Mouse (Mus musculus) limb, embryonic 10.5 days (tissue): ENCODE results near the gene Tfpt. TPM values are rescaled to one million over a fixed set of nuclear protein-coding genes. Genes with fewer than 3 reads are reported as not detected.
A peak's percentile ranks its signal among the peaks of the same experiment; 100 is the strongest.
"Not testable (repeated sequence)": the region's sequence is repeated elsewhere in the genome, so short reads cannot be mapped to it uniquely, and the experiment has no call there.

Source experiments
- DNase-seq: peaks from one replicate; pipeline ENCODE4 v3.0.0-alpha.2; 2017; ENCODE audit warnings: low spot score
- H3K27ac ChIP-seq: fragments of 300-500 bp; sonication (generic); 2 replicates; pipeline ENCODE4 v1.5.1; 2016; ENCODE audit warnings: mild to moderate bottlenecking
- H3K27me3 ChIP-seq: fragments of 300-500 bp; sonication (generic); 2 replicates; pipeline ENCODE4 v1.6.1; 2016; ENCODE audit warnings: low read depth, mild to moderate bottlenecking; ENCODE audit not compliant: poor library complexity, severe bottlenecking
- H3K36me3 ChIP-seq: fragments of 300-500 bp; sonication (generic); 2 replicates; pipeline ENCODE4 v1.6.1; 2016; ENCODE audit warnings: mild to moderate bottlenecking, moderate library complexity
- H3K4me1 ChIP-seq: fragments of 300-500 bp; sonication (generic); 2 replicates; pipeline ENCODE4 v1.6.1; 2016
- H3K4me3 ChIP-seq: fragments of 300-500 bp; sonication (generic); 2 replicates; pipeline ENCODE4 v1.5.1; 2016; ENCODE audit warnings: mild to moderate bottlenecking, moderate library complexity
- H3K9me3 ChIP-seq: fragments of 300-500 bp; sonication (generic); replicated peaks from 2 replicates; pipeline ENCODE4 v1.6.1; 2016; ENCODE audit warnings: mild to moderate bottlenecking
- WGBS: fragments of 180-500 bp; shearing (Covaris S2); methylation state at CpG from one replicate; pipeline ENCODE4 v1.1.7; 2016; 5-methylcytosine and 5-hydroxymethylcytosine counted together
- microRNA-seq: library from miRNA; unstranded; fragments of <30 nt; microRNA quantifications from one replicate; pipeline ENCODE4, GENCODE M21; 2017
- polyA plus RNA-seq: library from polyadenylated mRNA; unstranded; fragments of >200 nt; fragmentation: Nextera tagmentation; extraction: Ambion mirVana; gene quantifications from 2 replicates; pipeline ENCODE4 v1.2.1, GENCODE M21; 2016

Tfpt gene
- polyA plus RNA-seq, 1 experiment from 2014 or later: 36.0 TPM

- WGBS: 6% methylated on average over 5 of the region's 5 CpGs
These were observed 43.5 kb downstream of the Tfpt start for GRCm38 (mm10) chr7:3586255-3586654.

GRCm38 (mm10) chr7:3585763-3586162, 44.0 kb downstream of the Tfpt start:
- WGBS: 13% methylated on average over 6 of the region's 6 CpGs
- DNase-seq: no peak
- H3K9me3 ChIP-seq: no peaks in the 10 kb centered on the region
- H3K4me3 ChIP-seq: no peak overlapping the region
- no peak overlapping the region for H3K27ac ChIP-seq
- H3K27me3 ChIP-seq: no peaks in the 10 kb centered on the region
- no peaks in the 10 kb centered on the region for H3K36me3 ChIP-seq
- H3K4me1 ChIP-seq: no peaks in the 10 kb centered on the region

More at GRCm38 (mm10) chr7:3586255-3586654, 43.5 kb downstream of the Tfpt start:
- H3K4me1 ChIP-seq: no peaks in the 10 kb centered on the region
- H3K36me3 ChIP-seq: no peaks in the 10 kb centered on the region
- no peaks in the 10 kb centered on the region for H3K27me3 ChIP-seq
- no peak overlapping the region for H3K27ac ChIP-seq
- DNase-seq: no peak
- no peaks in the 10 kb centered on the region for H3K9me3 ChIP-seq
- no peak overlapping the region for H3K4me3 ChIP-seq

GRCm38 (mm10) chr7:3580029-3580428, 49.7 kb downstream of the Tfpt start:
- 38% methylated on average over 2 of the region's 2 CpGs for WGBS
- DNase-seq: no peak
- H3K27ac ChIP-seq: no peak overlapping the region

GRCm38 (mm10) chr7:3578952-3579546, 50.7 kb downstream of the Tfpt start:
- no peaks in the 10 kb centered on the region for H3K27me3 ChIP-seq
- H3K4me1 ChIP-seq: no peaks in the 10 kb centered on the region
- H3K4me3 ChIP-seq: no peak overlapping the region
- H3K27ac ChIP-seq: no peak overlapping the region
- no peaks in the 10 kb centered on the region for H3K36me3 ChIP-seq
- WGBS: 66% methylated on average over 6 of the region's 6 CpGs
- no peak for DNase-seq
- no peaks in the 10 kb centered on the region for H3K9me3 ChIP-seq

More at GRCm38 (mm10) chr7:3580029-3580428, 49.7 kb downstream of the Tfpt start:
- Histone ChIP-seq H3K4me1 (no peaks in the 10 kb centered on the region), H3K27me3 (no peaks in the 10 kb centered on the region), H3K4me3 (no peak overlapping the region), H3K9me3 (no peaks in the 10 kb centered on the region), H3K36me3 (no peaks in the 10 kb centered on the region)

GRCm38 (mm10) chr7:3578196-3578595, 51.5 kb downstream of the Tfpt start:
- no peak overlapping the region for H3K4me3 ChIP-seq
- H3K36me3 ChIP-seq: no peaks in the 10 kb centered on the region
- WGBS: 86% methylated on average over 2 of the region's 2 CpGs
- no peaks in the 10 kb centered on the region for H3K9me3 ChIP-seq
- no peaks in the 10 kb centered on the region for H3K27me3 ChIP-seq
- H3K4me1 ChIP-seq: no peaks in the 10 kb centered on the region
- DNase-seq: no peak
- H3K27ac ChIP-seq: no peak overlapping the region

- H3K4me3 ChIP-seq: no peak overlapping the region
- H3K27ac ChIP-seq: no peak overlapping the region
- WGBS: 84% methylated on average over 5 of the region's 5 CpGs
- no peaks in the 10 kb centered on the region for H3K36me3 ChIP-seq
- DNase-seq: no peak
- H3K27me3 ChIP-seq: no peaks in the 10 kb centered on the region
- H3K4me1 ChIP-seq: no peaks in the 10 kb centered on the region
- no peaks in the 10 kb centered on the region for H3K9me3 ChIP-seq
These were observed 53.2 kb downstream of the Tfpt start for GRCm38 (mm10) chr7:3576354-3577124.

GRCm38 (mm10) chr7:3574216-3574615, 55.5 kb downstream of the Tfpt start:
- no peak overlapping the region for H3K27ac ChIP-seq
- H3K27me3 ChIP-seq: no peaks in the 10 kb centered on the region
- WGBS: 61% methylated on average over 5 of the region's 5 CpGs
- no peaks in the 10 kb centered on the region for H3K9me3 ChIP-seq
- no peaks in the 10 kb centered on the region for H3K4me1 ChIP-seq
- no peaks in the 10 kb centered on the region for H3K36me3 ChIP-seq
- H3K4me3 ChIP-seq: no peak overlapping the region
- DNase-seq: no peak

- no peaks in the 10 kb centered on the region for H3K36me3 ChIP-seq
- no peaks in the 10 kb centered on the region for H3K27me3 ChIP-seq
- DNase-seq: no peak
- H3K27ac ChIP-seq: no peak overlapping the region
- no peak overlapping the region for H3K4me3 ChIP-seq
- no peaks in the 10 kb centered on the region for H3K4me1 ChIP-seq
- WGBS: 90% methylated on average over 1 of the region's 1 CpGs
- H3K9me3 ChIP-seq: no peaks in the 10 kb centered on the region
These were observed 57.9 kb downstream of the Tfpt start for GRCm38 (mm10) chr7:3571847-3572246.

- not testable (repeated sequence) for H3K4me3 ChIP-seq, H3K36me3 ChIP-seq, H3K4me1 ChIP-seq, H3K27me3 ChIP-seq, H3K27ac ChIP-seq, H3K9me3 ChIP-seq, DNase-seq
- 92% methylated on average over 3 of the region's 3 CpGs for WGBS
These were observed 59.1 kb downstream of the Tfpt start for GRCm38 (mm10) chr7:3570580-3570979.

Small RNAs within 50 kb of the gene (microRNA-seq; reads per million reads assigned to microRNA genes)
- gene Gm25100 (not detected), gene Mir3572 (2.9 reads per million, percentile 1 among the genes with 10 or more reads in this experiment)

Other genes with a start within 250 kb of the Tfpt start
- gene Cacng8, start 239.2 kb downstream of the Tfpt start, polyA plus RNA-seq: 3.3 and 8.3 TPM in 2 replicates
- gene Cacng6, start 205.7 kb downstream of the Tfpt start, polyA plus RNA-seq: 0.26 TPM in 1 of 2 replicates, not detected in the other
- not detected in 2 replicates for gene Tarm1, start 127.3 kb downstream of the Tfpt start, polyA plus RNA-seq
- not detected in 2 replicates for gene Oscar, start 13.8 kb downstream of the Tfpt start, polyA plus RNA-seq
- 360 and 392 TPM in 2 replicates for gene Ndufa3, start 12.6 kb downstream of the Tfpt start, polyA plus RNA-seq
- 181 and 186 TPM in 2 replicates for gene Prpf31, start 56 bp upstream of the Tfpt start, polyA plus RNA-seq
- 80.3 and 94.7 TPM in 2 replicates for gene Cnot3, start 15.3 kb upstream of the Tfpt start, polyA plus RNA-seq
- gene Leng1, start 35.9 kb upstream of the Tfpt start, polyA plus RNA-seq: 13.2 and 15.2 TPM in 2 replicates
- 4.2 and 5.0 TPM in 2 replicates for gene Tmc4, start 47.6 kb upstream of the Tfpt start, polyA plus RNA-seq
- 328 and 357 TPM in 2 replicates for gene Tsen34, start 62.9 kb upstream of the Tfpt start, polyA plus RNA-seq
- 39.0 and 46.5 TPM in 2 replicates for gene Mboat7, start 63.6 kb upstream of the Tfpt start, polyA plus RNA-seq
- gene Rps9, start 74.1 kb upstream of the Tfpt start, polyA plus RNA-seq: 1,366 and 1,587 TPM in 2 replicates
- 0.08 and 0.13 TPM in 2 replicates for gene Pirb, start 90.5 kb upstream of the Tfpt start, polyA plus RNA-seq
- not detected in 2 replicates for gene Gm15448, start 195.8 kb upstream of the Tfpt start, polyA plus RNA-seq
- gene Pira2, start 215.1 kb upstream of the Tfpt start, polyA plus RNA-seq: not detected in 2 replicates